Mouse (Mus musculus) megakaryocyte progenitor cell, adult 5-6 weeks (primary cell): ENCODE measurements at regions not wholly inside any gene's neighbourhood (a gene's known extent, or its start where the extent isn't known, plus 50 kb on each side); places are given as distances from the start of the nearest gene placed in this dataset.
A peak's percentile ranks its signal among the peaks of the same experiment; 100 is the strongest.

Source experiments
- ATAC-seq: replicated peaks from 2 replicates; pipeline ENCODE4 v1.8.0; 2016; ENCODE audit warnings: mild to moderate bottlenecking, moderate TSS enrichment, inconsistent platforms; ENCODE audit not compliant: poor library complexity

- no peak for ATAC-seq
These were observed 114.1 kb upstream of the Rap2b start for GRCm38 (mm10) chr3:61247344-61247743.

GRCm38 (mm10) chr3:61255232-61255631 is 106.2 kb upstream of the Rap2b start:
- no peak for ATAC-seq

- ATAC-seq, result no peak
These were observed 105.8 kb upstream of the Rap2b start for GRCm38 (mm10) chr3:61255643-61256042.

GRCm38 (mm10) chr3:61268453-61269335 is 92.7 kb upstream of the Rap2b start:
- peak; percentile 68 for ATAC-seq

- no peak for ATAC-seq
These were observed 75.4 kb upstream of the Rap2b start for GRCm38 (mm10) chr3:61285924-61286520.

GRCm38 (mm10) chr3:61288195-61288594 is 73.2 kb upstream of the Rap2b start:
- no peak for ATAC-seq

- ATAC-seq, result peak; percentile 91
These were observed 66.6 kb upstream of the Rap2b start for GRCm38 (mm10) chr3:61294855-61295254.

GRCm38 (mm10) chr3:61297290-61297689 is 64.1 kb upstream of the Rap2b start:
- no peak for ATAC-seq

- ATAC-seq, result peak; percentile 84
These were observed 59.2 kb upstream of the Rap2b start for GRCm38 (mm10) chr3:61302214-61302613.

- no peak for ATAC-seq
These were observed 58.0 kb upstream of the Rap2b start for GRCm38 (mm10) chr3:61303485-61303884.

GRCm38 (mm10) chr3:61306306-61306705 is 55.1 kb upstream of the Rap2b start:
- ATAC-seq, result no peak

- no peak for ATAC-seq
These were observed 52.7 kb upstream of the Rap2b start for GRCm38 (mm10) chr3:61308764-61309163.

GRCm38 (mm10) chr3:61309197-61309596 is 52.2 kb upstream of the Rap2b start:
- peak; percentile 60 for ATAC-seq
